Mouse (Mus musculus): Measurements from ENCODE around the gene Olfr873. TPM values are rescaled to one million over a fixed set of nuclear protein-coding genes. Genes with fewer than 3 reads are reported as not detected.
"Not testable (repeated sequence)": the region's sequence is repeated elsewhere in the genome, so short reads cannot be mapped to it uniquely, and the experiment has no call there.

Olfr873 gene
- polyA plus RNA-seq (2015; fragmentation: Nextera tagmentation; extraction: Ambion mirVana): not detected in 2 replicates

GRCm38 (mm10) chr9:20298232-20298631 is at the start of gene Olfr873:
Gene Olfr873 (plus strand): TSS chr9:20298532.
- no peaks in the 10 kb centered on the region for H3K4me1 ChIP-seq (replicated peaks; ENCODE audit: control insufficient read depth, insufficient read depth, low read length)
- H3K36me3 ChIP-seq (ENCODE audit: control insufficient read depth, insufficient read depth): no peaks in the 10 kb centered on the region
- H3K27me3 ChIP-seq (replicated peaks; ENCODE audit: control insufficient read depth, insufficient read depth, low read length): no peaks in the 10 kb centered on the region
- ATAC-seq: no peak
- WGBS: 79% methylated on average over 1 of the region's 1 CpGs
- H3K27ac ChIP-seq (ENCODE audit: low read depth, low read length): no peak within 1 kb of the TSS
- no peak within 1 kb of the TSS for H3K4me2 ChIP-seq (replicated peaks; ENCODE audit: low read depth)
- no peak for TF ChIP-seq CTCF (IDR thresholded peaks at IDR 0.05; ENCODE audit: low read depth)
- no peak within 1 kb of the TSS for H3K9ac ChIP-seq (ENCODE audit: low read depth, low read length)
- H3K4me3 ChIP-seq (ENCODE audit: low read depth, low read length): no peak within 1 kb of the TSS
- no peaks in the 10 kb centered on the region for H3K9me3 ChIP-seq (ENCODE audit: control insufficient read depth)

DNA sequence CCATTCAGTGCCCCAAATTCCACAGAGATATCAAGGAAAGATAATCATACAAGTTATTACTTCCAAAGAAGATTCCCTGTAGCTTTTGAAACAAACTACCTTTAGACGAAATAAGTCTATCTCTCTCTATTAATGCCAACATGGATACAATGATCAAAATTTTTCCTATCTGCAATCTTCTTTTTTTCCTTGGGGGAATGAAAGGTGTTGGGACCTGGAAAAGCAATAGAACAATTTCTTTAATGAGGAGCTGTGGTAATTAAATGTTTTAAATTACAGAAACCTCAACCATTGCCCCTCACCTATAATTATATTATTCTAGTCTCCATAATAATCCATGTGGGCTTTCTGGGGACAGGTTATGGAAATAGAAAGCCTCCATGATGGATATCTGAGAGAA is 16.3 kb upstream of the Olfr873 start, which contains the start of gene Olfr39:
TSS of gene Olfr39 (plus strand) at position 301 of the 400 bp plus-strand sequence.
- Histone ChIP-seq H3K9me3 (ENCODE audit: control insufficient read depth) (no peaks in the 10 kb centered on the region), H3K4me2 (replicated peaks; ENCODE audit: low read depth) (no peak within 1 kb of the TSS), H3K4me1 (replicated peaks; ENCODE audit: control insufficient read depth, insufficient read depth, low read length) (no peaks in the 10 kb centered on the region), H3K27ac (ENCODE audit: low read depth, low read length) (no peak within 1 kb of the TSS), H3K4me3 (ENCODE audit: low read depth, low read length) (no peak within 1 kb of the TSS), H3K9ac (ENCODE audit: low read depth, low read length) (no peak within 1 kb of the TSS), H3K36me3 (ENCODE audit: control insufficient read depth, insufficient read depth) (no peaks in the 10 kb centered on the region), H3K27me3 (replicated peaks; ENCODE audit: control insufficient read depth, insufficient read depth, low read length) (no peaks in the 10 kb centered on the region)
- no peak for ATAC-seq
- TF ChIP-seq CTCF (IDR thresholded peaks at IDR 0.05; ENCODE audit: low read depth): no peak
- WGBS: 86% methylated on average over 1 of the region's 1 CpGs

DNA sequence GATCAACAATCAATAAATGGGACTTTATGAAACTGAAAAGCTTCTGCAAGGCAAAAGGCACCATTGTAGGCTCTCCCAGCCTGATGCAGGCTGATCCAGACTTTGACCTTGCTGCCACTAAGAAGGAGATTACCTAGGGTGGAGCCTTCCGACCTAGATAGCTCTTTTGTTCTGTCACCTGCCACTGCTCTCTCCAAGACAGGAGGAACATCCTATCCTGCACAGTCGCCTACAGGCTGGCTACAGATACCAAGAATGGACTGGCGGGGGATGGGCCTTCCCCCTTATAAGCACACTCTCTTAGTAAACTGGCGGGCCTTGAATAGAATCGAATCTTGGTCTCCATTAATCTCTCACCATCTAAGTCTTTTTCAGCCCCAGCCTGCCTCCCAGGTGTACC is 2.8 kb upstream of the Olfr873 start:
- H3K4me1 ChIP-seq (replicated peaks; ENCODE audit: control insufficient read depth, insufficient read depth, low read length); ATAC-seq; H3K9me3 ChIP-seq (ENCODE audit: control insufficient read depth); H3K36me3 ChIP-seq (ENCODE audit: control insufficient read depth, insufficient read depth); H3K4me3 ChIP-seq (ENCODE audit: low read depth, low read length); H3K4me2 ChIP-seq (replicated peaks; ENCODE audit: low read depth); H3K9ac ChIP-seq (ENCODE audit: low read depth, low read length); H3K27ac ChIP-seq (ENCODE audit: low read depth, low read length); H3K27me3 ChIP-seq (replicated peaks; ENCODE audit: control insufficient read depth, insufficient read depth, low read length): not testable (repeated sequence)
- WGBS: 73% methylated on average over 5 of the region's 5 CpGs

DNA sequence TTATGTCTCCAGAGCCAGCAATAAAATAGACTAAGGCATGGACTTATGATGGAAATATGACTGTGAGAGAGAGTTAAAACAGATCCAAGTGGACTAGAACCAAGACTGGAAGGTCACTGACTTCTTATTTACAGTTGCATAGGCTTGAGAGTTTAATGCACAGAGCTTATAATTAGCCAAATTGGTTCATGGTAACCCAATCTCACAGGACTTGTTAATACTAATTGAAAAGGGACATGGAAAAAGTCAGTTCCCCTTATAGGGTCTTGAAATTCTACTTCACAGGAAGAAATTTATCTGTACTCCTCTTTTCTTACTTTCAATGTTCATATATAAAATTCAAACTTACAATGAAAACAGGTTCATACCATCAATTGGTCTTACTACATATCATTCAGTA is 37.7 kb downstream of the Olfr873 start, which contains the start of gene Olfr18:
TSS of gene Olfr18 (minus strand) at position 101 of the 400 bp plus-strand sequence.
- Histone ChIP-seq H3K4me3 (ENCODE audit: low read depth, low read length) (no peak within 1 kb of the TSS), H3K9me3 (ENCODE audit: control insufficient read depth) (no peaks in the 10 kb centered on the region), H3K9ac (ENCODE audit: low read depth, low read length) (no peak within 1 kb of the TSS), H3K27me3 (replicated peaks; ENCODE audit: control insufficient read depth, insufficient read depth, low read length) (no peaks in the 10 kb centered on the region), H3K4me1 (replicated peaks; ENCODE audit: control insufficient read depth, insufficient read depth, low read length) (no peaks in the 10 kb centered on the region), H3K27ac (ENCODE audit: low read depth, low read length) (no peak within 1 kb of the TSS), H3K4me2 (replicated peaks; ENCODE audit: low read depth) (no peak within 1 kb of the TSS), H3K36me3 (ENCODE audit: control insufficient read depth, insufficient read depth) (no peaks in the 10 kb centered on the region)
- ATAC-seq: no peak
- TF ChIP-seq CTCF (IDR thresholded peaks at IDR 0.05; ENCODE audit: low read depth): no peak

- no peak for ATAC-seq
- Histone ChIP-seq H3K9me3 (ENCODE audit: control insufficient read depth) (no peaks in the 10 kb centered on the region), H3K27ac (ENCODE audit: low read depth, low read length) (no peak overlapping the region), H3K36me3 (ENCODE audit: control insufficient read depth, insufficient read depth) (peaks cover 18% of the 10 kb centered on the region), H3K27me3 (replicated peaks; ENCODE audit: control insufficient read depth, insufficient read depth, low read length) (no peaks in the 10 kb centered on the region), H3K4me3 (ENCODE audit: low read depth, low read length) (no peak overlapping the region), H3K4me1 (replicated peaks; ENCODE audit: control insufficient read depth, insufficient read depth, low read length) (no peaks in the 10 kb centered on the region), H3K4me2 (replicated peaks; ENCODE audit: low read depth) (no peak overlapping the region), H3K9ac (ENCODE audit: low read depth, low read length) (no peak overlapping the region)
- 94% methylated on average over 4 of the region's 4 CpGs for WGBS
- TF ChIP-seq CTCF (IDR thresholded peaks at IDR 0.05; ENCODE audit: low read depth): no peak
Observed at GRCm38 (mm10) chr9:20348501-20348900, 50.2 kb downstream of the Olfr873 start.

Other genes starting within 250 kb of the Olfr873 start
- gene Olfr867, start 241.0 kb upstream of the Olfr873 start, polyA plus RNA-seq (2015; fragmentation: Nextera tagmentation; extraction: Ambion mirVana): not detected in 2 replicates
- gene Olfr868, start 199.9 kb upstream of the Olfr873 start, polyA plus RNA-seq (2015; fragmentation: Nextera tagmentation; extraction: Ambion mirVana): not detected in 2 replicates
- gene Olfr869, start 169.5 kb upstream of the Olfr873 start, polyA plus RNA-seq (2015; fragmentation: Nextera tagmentation; extraction: Ambion mirVana): not detected in 2 replicates
- gene Olfr870, start 124.5 kb upstream of the Olfr873 start, polyA plus RNA-seq (2015; fragmentation: Nextera tagmentation; extraction: Ambion mirVana): not detected in 2 replicates
- not detected in 2 replicates for gene Olfr871, start 86.3 kb upstream of the Olfr873 start, polyA plus RNA-seq (2015; fragmentation: Nextera tagmentation; extraction: Ambion mirVana)
- gene Olfr872, start 61.4 kb upstream of the Olfr873 start, polyA plus RNA-seq (2015; fragmentation: Nextera tagmentation; extraction: Ambion mirVana): not detected in 2 replicates
- gene Olfr39, start 16.2 kb upstream of the Olfr873 start, polyA plus RNA-seq (2015; fragmentation: Nextera tagmentation; extraction: Ambion mirVana): not detected in 2 replicates
- not detected in 2 replicates for gene Olfr18, start 37.6 kb downstream of the Olfr873 start, polyA plus RNA-seq (2015; fragmentation: Nextera tagmentation; extraction: Ambion mirVana)
- 30.2 and 31.3 TPM in 2 replicates for gene Zfp560, start 86.6 kb downstream of the Olfr873 start, polyA plus RNA-seq (2015; fragmentation: Nextera tagmentation; extraction: Ambion mirVana)
- 5.3 and 5.6 TPM in 2 replicates for gene Zfp26, start 161.6 kb downstream of the Olfr873 start, polyA plus RNA-seq (2015; fragmentation: Nextera tagmentation; extraction: Ambion mirVana)
- gene Zfp426, start 194.2 kb downstream of the Olfr873 start, polyA plus RNA-seq (2015; fragmentation: Nextera tagmentation; extraction: Ambion mirVana): 8.5 and 9.4 TPM in 2 replicates
- gene Zfp266, start 222.9 kb downstream of the Olfr873 start, polyA plus RNA-seq (2015; fragmentation: Nextera tagmentation; extraction: Ambion mirVana): 17.5 and 22.1 TPM in 2 replicates

All from intestine, postnatal 0 days (tissue).